Mouse (Mus musculus): Measurements from ENCODE around the gene Abcc8.

The Abcc8 gene

DNA sequence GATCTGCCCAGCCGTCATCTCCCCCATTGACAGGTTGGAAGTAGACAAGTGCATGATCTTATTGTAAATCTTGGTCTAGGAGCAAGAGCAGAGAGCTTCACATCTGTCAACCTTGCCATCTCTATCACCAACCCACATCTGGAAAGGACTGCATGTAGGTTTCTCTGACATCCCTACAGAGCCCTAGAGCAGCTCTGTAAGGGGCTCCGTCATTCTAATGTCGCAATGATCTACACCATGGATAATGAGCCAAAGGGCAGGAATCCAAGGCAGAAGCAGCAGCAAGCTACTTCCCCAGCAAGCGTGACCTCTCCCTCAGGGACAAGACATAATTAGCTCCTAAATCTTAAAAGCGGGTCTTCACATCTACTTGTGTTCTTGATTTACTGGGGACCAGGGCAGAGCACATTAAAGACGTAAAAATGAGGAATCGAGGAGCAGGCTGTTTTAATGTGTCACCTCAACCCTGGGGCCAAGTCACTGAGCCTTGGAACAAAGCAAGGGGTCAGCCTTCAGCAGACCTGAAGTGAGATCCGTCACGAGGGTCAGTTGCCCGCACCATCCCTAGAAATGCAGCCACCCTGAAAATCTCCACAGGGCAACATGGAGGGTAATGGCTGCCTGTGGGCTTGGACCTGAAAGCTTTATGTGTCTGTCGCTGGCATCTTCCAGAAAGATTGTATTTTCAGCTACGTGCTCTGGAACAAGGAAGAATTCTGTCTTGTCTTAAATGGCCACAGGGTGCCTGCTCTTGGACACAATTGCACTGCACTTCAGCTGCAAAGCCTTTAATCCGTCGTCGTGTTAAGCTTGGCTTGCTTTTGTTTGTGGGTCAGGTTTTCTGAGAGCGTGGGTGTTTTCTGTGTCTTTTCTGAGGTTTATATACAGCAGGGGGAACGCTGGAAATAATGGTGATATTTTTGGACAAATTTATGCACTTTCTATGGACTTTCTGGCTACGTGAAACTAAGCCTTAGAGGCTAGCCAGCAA, 25.0 kb downstream of the Abcc8 start:
- no peak for DNase-seq (ENCODE audit: low spot score)

- no peak for DNase-seq (ENCODE audit: low spot score)
These were observed 26.9 kb downstream of the Abcc8 start for GRCm38 (mm10) chr7:46152819-46153351.

- DNase-seq (ENCODE audit: low spot score), result no peak
These were observed 32.4 kb downstream of the Abcc8 start for GRCm38 (mm10) chr7:46147417-46147816.

DNA sequence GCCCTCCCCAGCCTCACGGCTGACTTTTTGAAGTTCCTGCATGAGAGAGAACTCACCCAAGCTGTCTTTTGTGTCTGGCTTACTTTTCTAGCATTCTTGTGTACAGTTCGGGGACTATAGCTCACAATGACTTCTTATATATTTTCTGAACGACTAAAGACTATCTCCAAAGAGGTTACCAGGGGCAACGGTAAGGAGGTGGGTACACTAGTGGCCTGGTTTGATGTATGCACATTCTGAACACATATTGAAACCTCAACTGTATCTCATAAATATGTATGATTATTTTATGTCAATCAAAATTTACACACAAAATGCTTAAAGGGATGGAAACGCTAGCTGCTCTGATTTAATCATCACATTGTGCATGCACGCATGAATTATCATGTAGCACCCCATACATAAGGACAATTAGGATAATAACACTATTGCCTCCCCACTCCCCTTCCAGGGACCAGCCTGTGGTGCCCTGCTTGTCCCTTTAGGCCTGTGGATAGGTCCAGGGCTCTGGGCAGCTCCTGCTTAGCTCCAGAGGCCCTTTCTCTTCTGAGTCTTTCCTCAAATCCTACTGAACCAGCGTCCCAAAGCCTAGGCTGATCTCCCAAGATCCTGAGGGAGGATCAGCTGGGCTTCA, 33.0 kb downstream of the Abcc8 start:
- DNase-seq (ENCODE audit: low spot score), result no peak

GRCm38 (mm10) chr7:46144061-46144460, 35.8 kb downstream of the Abcc8 start:
- no peak for DNase-seq (ENCODE audit: low spot score)

DNA sequence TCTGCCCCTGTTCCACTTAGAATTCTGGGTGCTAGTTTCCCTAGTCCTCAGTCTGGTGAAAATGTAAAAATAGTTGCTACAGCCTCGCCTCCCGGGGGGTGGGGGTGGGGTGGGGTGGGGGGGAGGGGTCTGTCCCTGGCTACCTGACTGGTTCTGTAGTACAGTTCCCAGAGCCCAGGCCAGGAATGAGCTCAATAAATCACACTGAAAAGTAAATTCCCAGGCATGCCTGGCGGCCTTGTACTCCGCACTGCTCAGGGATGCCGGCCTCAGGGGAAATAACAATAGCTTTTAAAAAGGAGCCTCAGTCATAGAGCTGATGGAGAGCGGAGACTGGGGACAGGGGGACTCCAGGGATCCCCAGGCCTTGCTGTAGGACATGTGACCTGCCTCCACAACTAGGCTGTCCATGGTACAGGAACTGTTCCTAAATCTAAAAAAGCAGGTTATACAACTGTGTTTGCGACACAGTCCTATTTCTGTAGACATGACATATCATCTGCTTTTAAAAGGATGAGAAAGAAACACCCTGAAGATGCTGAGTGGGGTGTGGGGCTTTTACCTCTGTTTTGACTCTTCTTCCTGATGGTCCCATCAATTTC, 41.4 kb downstream of the Abcc8 start:
- no peak for DNase-seq (ENCODE audit: low spot score)

- DNase-seq (ENCODE audit: low spot score), result no peak
These were observed 46.0 kb downstream of the Abcc8 start for GRCm38 (mm10) chr7:46133858-46134257.

- no peak for DNase-seq (ENCODE audit: low spot score)
These were observed 47.6 kb downstream of the Abcc8 start for GRCm38 (mm10) chr7:46132229-46132628.

- no peak for DNase-seq (ENCODE audit: low spot score)
These were observed 48.0 kb downstream of the Abcc8 start for GRCm38 (mm10) chr7:46131806-46132205.

GRCm38 (mm10) chr7:46131266-46131665, 48.6 kb downstream of the Abcc8 start:
- no peak for DNase-seq (ENCODE audit: low spot score)

DNA sequence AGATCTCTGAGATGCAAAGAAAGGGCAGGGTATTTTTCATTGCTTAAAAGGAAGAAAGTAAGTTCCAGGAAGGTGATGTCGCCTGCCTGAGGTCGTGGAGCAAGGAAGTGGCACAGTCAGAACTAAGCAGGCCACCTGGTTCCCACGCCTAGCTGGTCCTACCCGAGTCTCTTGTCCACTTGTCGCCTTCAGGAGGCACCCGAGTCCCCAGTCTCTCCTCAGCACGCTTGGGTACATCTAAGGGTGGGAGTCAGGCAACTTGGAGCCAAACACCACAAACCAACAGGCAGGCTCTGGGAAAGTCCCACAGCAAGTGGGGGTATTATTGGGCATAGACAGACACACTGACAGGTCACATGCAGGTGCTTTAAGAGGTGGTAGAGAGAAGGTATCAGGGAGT, 49.1 kb downstream of the Abcc8 start:
- no peak for DNase-seq (ENCODE audit: low spot score)

DNA sequence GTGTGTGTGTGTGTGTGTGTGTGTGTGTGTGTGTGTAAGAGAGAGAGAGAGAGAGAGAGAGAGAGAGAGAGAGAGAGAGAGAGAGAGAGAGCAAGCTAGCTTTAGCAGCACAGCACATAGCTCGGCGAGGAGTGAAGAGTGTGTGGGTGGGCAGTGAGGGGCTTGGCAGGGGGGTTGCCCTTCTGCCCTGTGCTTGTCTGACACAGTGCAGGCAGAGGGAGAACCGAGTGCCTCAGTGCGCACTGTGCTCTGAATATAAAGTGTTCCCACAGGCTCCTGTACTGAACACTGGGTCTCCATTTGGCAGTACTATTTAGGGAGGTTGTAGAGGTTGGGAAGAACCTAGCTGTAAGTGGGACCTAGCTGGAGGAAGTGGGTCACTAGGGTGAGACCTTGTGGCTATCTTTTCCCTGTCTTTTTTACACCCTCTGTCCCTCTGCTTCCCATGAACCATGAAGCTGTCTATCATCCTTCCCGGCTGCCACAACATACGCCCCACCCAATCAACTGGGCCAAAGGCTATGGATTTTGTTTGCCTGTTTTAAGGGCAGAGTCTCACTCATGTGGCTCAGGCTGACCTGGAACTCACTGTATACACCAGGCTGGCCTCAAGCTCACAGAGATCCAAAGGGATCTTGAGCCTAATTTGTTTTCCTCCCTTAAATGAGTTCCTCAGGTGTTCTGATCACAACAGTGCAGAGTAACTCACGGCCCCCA, 50.2 kb downstream of the Abcc8 start:
- DNase-seq (ENCODE audit: low spot score), result no peak

DNA sequence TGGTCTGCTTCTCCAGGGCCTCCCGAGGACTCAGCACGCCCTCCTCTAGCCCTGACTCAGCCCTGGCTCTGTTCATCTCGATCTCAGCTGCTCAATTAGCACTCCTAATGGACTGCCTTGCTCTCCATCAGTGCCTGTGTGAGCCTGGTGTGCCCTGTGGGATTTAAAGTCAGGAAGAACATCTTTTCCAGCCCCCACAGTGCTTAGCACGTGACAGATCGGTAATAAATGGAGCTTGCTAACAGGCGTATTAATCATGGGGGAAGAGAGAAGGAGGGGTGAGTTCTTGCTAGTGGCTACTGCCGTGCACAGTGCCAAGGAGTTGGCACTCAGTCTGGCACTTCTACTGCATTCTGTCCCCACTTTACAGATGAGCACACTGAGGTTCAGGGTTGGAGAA, 51.6 kb downstream of the Abcc8 start:
- no peak for DNase-seq (ENCODE audit: low spot score)

DNA sequence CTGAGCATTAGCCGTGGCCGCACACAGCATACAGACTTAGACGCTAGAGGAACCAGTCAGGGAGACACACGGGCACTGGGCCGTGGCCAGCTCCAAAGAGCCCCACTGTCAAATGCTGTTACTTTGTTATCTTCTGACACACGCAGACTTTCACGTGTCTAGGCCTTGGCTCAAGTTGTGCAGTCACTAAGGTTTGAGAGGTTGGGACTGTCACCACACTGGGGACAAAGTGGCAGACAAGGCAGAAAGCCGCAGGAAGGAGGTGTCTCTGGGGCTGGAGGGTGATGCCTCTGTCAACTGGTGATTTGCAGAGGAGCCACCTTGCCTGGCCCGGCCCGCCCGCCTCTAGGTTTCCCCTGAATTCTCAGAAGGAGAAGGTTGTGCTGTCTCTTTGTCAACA, 54.5 kb downstream of the Abcc8 start:
- DNase-seq (ENCODE audit: low spot score), result no peak

- DNase-seq (ENCODE audit: low spot score), result no peak
These were observed 55.4 kb downstream of the Abcc8 start for GRCm38 (mm10) chr7:46124460-46124859.

- DNase-seq (ENCODE audit: low spot score), result no peak
These were observed 56.9 kb downstream of the Abcc8 start for GRCm38 (mm10) chr7:46122964-46123363.

DNA sequence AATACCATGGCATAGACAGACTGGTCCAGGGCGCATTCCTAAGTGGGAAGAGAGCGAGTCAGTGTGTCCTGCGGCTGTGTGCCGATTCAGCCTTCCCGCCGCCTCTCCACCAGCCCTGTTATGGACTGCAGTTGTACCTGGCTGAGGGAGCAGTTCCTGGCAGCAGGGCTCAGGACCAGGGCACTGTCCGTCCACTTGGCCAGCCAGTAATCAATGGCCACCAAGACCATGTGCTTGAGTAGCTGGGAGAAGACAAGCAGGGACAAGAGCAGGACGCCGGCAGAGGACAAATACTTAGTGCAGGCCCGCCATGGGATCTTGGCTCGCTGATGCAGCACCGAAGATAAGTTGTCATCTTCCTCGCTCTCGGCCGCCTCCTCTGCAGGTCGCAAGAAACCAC, 62.8 kb downstream of the Abcc8 start:
- DNase-seq (ENCODE audit: low spot score), result no peak

GRCm38 (mm10) chr7:46116118-46116581, 63.7 kb downstream of the Abcc8 start:
- no peak for DNase-seq (ENCODE audit: low spot score)

- no peak for DNase-seq (ENCODE audit: low spot score)
These were observed 66.4 kb downstream of the Abcc8 start for GRCm38 (mm10) chr7:46113435-46113834.

DNA sequence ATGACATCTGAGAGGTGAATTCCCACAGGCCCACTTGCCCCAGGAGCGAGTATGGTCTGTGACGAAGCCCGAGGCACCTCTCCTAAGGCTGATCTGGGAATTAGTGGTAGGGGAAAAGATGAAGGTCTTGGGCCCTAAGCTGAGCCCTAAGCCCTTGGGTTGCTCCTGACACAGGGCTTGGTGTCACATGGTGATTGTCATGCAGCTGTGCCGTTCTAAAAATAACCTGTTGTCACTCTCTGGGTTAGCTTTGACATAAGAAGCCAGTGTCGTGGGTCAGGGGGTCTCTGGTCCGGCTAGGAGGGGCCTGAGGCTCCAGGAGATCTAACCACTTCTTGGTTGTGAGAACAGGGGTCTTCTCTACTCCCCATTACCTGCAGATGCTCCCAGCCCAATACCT, 67.9 kb downstream of the Abcc8 start:
- no peak for DNase-seq (ENCODE audit: low spot score)

DNA sequence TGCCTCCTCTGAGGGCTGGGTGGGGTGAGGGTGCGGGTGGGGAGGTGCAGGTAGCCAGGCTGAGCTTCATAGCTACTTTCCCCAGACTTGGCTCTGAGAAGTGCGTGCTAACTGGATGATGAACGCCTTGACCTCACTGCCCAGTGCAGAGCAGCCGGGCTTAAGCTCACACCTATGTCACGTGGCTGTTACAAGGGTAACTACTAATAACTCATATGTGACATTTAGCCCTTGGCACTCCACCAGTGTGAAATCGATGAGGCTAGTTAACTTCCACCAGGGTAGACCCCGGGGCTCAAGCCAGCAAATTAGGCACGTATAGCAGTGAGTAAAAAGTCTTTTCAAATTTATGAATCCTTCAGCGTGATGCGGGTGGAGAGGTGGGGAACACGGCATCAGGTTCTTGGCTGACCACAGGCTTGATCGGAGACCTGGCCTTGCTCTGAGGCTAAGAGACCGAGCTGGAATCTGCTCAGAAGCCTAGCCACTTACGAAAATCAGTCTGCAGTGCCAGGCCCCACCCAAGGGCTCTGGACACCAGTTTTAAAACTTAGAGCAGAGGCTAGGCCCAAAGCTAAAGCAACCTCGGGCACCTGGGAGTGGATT, 68.5 kb downstream of the Abcc8 start:
- no peak for DNase-seq (ENCODE audit: low spot score)

Data from ovary, postnatal 36 days (tissue).